Mouse (Mus musculus): ENCODE measurements around the gene Gas7.

DNA sequence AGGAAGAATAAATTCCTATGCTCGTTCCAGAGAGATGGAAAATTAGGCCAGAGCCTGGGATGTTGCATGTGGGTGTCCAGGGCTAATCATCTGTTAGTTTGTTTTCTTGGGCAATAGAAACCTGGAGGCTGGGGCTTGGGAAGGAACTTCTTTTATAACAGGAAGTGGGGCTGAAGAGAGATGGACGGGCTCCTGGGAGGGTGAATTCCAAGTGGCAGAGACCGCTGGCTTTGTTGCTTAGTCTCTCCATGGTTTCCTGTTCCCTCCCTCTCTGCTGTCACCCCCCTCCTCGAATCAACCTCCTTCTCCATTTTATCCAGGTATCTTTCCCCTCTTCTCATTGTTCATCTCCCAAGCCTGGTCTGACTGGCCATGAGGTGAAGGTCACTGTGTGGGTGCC, 181.0 kb downstream of the Gas7 start:
- no peak for TF ChIP-seq CTCF (IDR thresholded peaks at IDR 0.05; ENCODE audit: low read depth, low read length)
- TF ChIP-seq TAL1 (conservative IDR thresholded peaks at IDR 0.05; ENCODE audit: low read depth, low read length) = no peak
- no peak for TF ChIP-seq GATA2 (IDR thresholded peaks at IDR 0.05; ENCODE audit: borderline replicate concordance, low read depth, low read length)
- TF ChIP-seq POLR2AphosphoS5 (IDR thresholded peaks at IDR 0.05; ENCODE audit: insufficient replicate concordance, low read depth, low read length) = no peak
- no peak for TF ChIP-seq GATA1 (IDR thresholded peaks at IDR 0.05; ENCODE audit: borderline replicate concordance, low read length)

Data from G1E (cell line).